Mouse (Mus musculus) common myeloid progenitor, adult 5-6 weeks (primary cell): Measurements from ENCODE around the gene Gtpbp10. TPM values are rescaled to one million over a fixed set of nuclear protein-coding genes. Genes with fewer than 3 reads are reported as not detected.

ENCODE experiments used
- ATAC-seq: replicated peaks from 2 replicates; pipeline ENCODE4 v1.8.0; 2016; ENCODE audit warnings: low read depth, mild to moderate bottlenecking, moderate TSS enrichment, inconsistent platforms; ENCODE audit not compliant: poor library complexity, severe bottlenecking
- total RNA-seq: library from RNA; stranded (forward); fragments of 200-1000, 187-1606 nt; gene quantifications from 2 replicates; pipeline ENCODE4 v1.2.3, GENCODE M21; 2017

Gene Gtpbp10
- total RNA-seq, 1 experiment from 2014 or later, result 36.4 TPM

- ATAC-seq, result no peak
Observed at GRCm38 (mm10) chr5:5503381-5503780, 56.0 kb downstream of the Gtpbp10 start.

GRCm38 (mm10) chr5:5501583-5501982, 57.8 kb downstream of the Gtpbp10 start:
- ATAC-seq, result peak; percentile 62

- ATAC-seq, result no peak
Observed at GRCm38 (mm10) chr5:5496393-5496792, 62.9 kb downstream of the Gtpbp10 start.

GRCm38 (mm10) chr5:5495042-5495441, 64.3 kb downstream of the Gtpbp10 start:
- ATAC-seq, result peak; percentile 34; the same call in 1 of the 2 replicates

GRCm38 (mm10) chr5:5494269-5495005, 64.9 kb downstream of the Gtpbp10 start:
- ATAC-seq, result peak; percentile 91

- ATAC-seq, result no peak
Observed at GRCm38 (mm10) chr5:5492163-5492562, 67.2 kb downstream of the Gtpbp10 start.

Other genes starting within 250 kb of the Gtpbp10 start
- 1.6 TPM in 2 replicates for gene Cdk14, start 139.2 kb downstream of the Gtpbp10 start, total RNA-seq
- gene 1700015F17Rik, start 80.4 kb downstream of the Gtpbp10 start, total RNA-seq, result not detected in 2 replicates
- 1.3 and 6.9 TPM in 2 replicates for gene Cldn12, start 44.6 kb downstream of the Gtpbp10 start, total RNA-seq
- not detected in 2 replicates for gene Gm8773, start 14.3 kb upstream of the Gtpbp10 start, total RNA-seq
- not detected in 2 replicates for gene Cfap69, start 104.7 kb upstream of the Gtpbp10 start, total RNA-seq
- gene Steap2, start 135.0 kb upstream of the Gtpbp10 start, total RNA-seq, result not detected in 2 replicates
- gene Steap1, start 189.8 kb upstream of the Gtpbp10 start, total RNA-seq, result not detected in 2 replicates